Mouse (Mus musculus) thymus, postnatal 14 days (tissue): ENCODE data around the gene Tcerg1l.

ENCODE experiments used
- DNase-seq: peaks from one replicate; pipeline ENCODE4 v3.0.0; 2021

Tcerg1l gene

GRCm38 (mm10) chr7:138397485-138398181 is at the start of gene Tcerg1l:
Tcerg1l (minus strand) TSS chr7:138397730.
- no peak for DNase-seq

GRCm38 (mm10) chr7:138442096-138442495 is 44.6 kb upstream of the Tcerg1l start:
- DNase-seq = no peak

DNA sequence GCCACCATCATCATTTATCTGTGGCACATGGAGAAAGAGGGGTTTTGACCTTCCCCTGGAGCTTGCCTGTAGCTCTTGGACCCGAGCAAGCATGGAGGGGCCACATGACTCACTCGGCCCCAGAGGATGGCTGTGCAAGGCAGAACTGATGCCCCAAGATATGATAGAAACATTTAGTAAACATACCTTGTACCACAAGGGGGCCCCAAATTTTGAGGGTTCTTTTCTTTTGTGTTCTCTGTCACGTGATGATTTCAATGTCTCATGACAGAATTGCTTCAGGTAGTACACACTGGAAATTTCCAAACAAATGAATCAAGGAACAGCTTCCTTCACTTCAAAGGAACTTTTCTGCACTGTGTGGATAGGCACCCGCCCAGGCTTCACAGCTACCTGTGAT is 35.0 kb upstream of the Tcerg1l start:
- DNase-seq = no peak

DNA sequence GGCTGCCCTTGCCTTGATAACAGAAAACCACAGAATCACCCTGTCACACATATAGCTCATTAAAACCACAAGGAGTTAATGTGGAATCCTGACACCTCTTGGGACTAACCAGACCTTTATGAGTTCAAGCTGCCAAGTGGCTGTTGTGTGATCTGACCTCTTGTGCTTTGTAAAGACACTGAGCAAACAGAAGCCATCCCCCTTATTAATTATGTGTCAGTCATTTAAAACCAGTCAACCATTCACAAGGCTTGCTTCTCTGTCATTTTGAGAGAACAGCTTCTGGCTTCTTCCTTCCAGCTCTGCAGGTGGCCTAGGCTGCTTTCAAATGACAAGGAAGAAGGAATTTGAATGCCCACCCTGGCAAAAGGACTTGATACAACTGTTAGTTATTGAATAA is 33.9 kb upstream of the Tcerg1l start:
- no peak for DNase-seq

DNA sequence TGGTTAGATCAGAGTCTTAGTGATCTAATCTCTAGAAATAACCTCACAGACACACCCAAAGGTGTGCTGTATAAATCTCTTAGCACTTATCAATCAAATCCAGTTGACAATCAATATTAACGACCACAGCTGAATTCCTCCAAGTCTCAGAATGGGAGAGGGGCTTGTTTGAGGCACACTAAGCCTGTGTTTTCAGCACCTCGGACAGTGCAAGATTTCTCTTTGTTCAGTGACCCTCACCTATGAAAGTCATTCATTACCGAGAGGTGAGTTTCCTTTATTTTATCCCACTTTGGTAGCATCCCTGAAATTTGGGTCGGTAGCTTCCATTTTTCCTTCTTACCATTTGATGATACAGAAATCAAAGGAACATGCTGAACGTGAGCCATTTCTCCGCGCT is 32.4 kb upstream of the Tcerg1l start:
- DNase-seq = no peak

GRCm38 (mm10) chr7:138428826-138429225 is 31.3 kb upstream of the Tcerg1l start:
- no peak for DNase-seq

DNA sequence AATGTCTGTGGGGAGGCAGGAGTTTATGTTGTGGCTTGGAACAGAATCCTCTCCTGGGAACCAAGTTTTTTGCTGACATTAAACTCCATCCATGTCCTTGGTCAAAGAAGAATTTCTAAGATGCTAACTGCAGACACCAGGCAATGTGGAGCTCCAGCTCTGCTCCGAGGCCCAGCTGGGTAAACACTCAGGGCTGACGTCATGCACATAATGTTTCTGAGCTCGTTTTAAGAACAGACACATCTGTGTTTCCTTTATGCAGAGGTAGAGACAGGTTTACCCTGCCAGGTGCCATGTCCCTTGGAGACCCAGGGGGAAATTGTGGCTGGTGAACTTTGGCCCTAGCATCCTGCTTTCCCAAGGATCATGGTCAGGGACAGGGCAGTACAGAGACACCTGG is 29.9 kb upstream of the Tcerg1l start:
- no peak for DNase-seq

- DNase-seq = no peak
Observed at GRCm38 (mm10) chr7:138413496-138413895, 16.0 kb upstream of the Tcerg1l start.

DNA sequence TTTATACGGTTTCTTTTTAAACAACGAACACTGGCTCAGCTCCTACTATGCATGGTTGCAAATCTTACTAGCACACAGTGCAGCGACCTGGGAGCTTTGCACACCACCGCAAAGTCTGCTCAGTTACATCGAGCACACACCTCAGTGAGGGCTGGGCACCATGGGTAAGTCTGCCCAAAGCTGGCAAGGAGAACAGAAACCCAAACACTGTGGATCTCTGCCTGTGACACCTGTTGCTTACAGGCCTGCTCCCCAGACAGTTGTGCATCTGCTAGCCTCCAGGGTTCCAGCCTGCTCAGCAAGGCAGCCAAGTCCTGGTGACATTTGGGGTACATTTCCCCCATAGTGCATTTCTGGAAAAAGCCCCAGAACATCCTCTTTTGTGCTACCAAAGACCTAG is 4.1 kb upstream of the Tcerg1l start:
- DNase-seq = no peak

DNA sequence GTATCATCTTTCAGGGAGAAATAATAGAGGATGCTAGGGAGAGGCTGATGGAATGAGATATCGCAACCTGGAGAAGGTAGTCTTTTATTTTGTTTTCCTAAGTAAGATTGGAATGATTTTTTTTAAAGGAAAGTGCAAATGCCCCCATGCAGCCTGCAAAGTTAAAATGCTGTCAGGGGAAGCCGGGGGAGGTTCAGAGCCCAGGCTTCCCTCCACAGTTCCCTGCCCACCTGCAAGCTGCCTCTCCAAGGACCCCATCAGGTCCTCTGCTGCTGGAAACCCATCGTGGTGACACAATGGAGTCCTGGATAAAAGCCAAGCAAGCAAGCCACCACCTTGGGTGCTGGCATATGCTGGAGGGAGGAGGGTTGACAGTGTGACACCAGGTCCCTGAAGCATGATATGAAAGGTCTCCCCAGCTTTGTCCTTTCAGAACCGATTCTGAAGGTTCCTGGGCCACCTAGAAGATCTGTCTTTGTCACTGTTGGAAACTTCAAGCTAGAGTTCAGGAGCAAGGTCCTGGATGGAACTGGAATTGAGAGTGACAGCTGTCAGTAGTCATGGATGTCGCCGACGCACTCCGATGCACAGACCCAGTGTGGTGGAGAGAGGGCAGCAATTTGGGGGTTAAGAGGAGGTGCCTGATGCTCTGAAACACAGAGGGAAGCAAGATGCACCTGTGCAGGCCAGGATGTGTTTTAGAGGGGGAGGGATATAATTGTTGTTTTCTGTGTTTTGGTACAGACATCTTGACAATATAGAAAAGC is 3.2 kb upstream of the Tcerg1l start:
- DNase-seq = no peak

- no peak for DNase-seq
Observed at GRCm38 (mm10) chr7:138398182-138398793, 758 bp upstream of the Tcerg1l start.

DNA sequence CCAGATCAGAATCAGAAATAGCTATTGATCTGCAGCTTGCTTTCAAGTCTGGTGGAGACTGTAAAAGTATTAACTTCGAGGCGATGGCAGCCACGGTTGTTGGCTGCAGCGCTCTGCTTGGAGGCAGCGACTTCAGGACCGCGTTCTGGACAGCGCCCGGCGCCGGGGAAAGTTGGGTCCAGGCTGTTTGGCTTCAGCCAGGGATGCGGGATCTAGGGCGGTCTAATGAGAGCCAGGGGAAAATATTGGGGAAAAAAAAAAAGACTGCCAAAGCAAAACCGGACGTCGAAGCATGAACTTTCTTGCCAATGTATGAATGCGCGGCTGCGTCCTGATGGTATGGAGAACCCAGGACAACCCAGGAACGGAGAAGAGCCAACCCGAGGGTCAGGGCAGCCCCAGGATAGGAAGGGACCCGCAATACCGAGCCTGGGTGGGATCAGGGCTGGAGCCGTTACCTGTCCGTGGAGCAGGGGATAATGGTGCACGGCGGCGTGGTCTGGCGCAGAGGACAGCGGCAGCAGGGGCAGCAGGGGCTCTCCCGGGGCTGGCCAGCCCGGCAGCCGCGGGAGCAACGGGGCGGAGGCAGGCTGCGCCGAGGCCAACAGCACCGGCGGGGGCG is 556 bp downstream of the Tcerg1l start:
- no peak for DNase-seq

DNA sequence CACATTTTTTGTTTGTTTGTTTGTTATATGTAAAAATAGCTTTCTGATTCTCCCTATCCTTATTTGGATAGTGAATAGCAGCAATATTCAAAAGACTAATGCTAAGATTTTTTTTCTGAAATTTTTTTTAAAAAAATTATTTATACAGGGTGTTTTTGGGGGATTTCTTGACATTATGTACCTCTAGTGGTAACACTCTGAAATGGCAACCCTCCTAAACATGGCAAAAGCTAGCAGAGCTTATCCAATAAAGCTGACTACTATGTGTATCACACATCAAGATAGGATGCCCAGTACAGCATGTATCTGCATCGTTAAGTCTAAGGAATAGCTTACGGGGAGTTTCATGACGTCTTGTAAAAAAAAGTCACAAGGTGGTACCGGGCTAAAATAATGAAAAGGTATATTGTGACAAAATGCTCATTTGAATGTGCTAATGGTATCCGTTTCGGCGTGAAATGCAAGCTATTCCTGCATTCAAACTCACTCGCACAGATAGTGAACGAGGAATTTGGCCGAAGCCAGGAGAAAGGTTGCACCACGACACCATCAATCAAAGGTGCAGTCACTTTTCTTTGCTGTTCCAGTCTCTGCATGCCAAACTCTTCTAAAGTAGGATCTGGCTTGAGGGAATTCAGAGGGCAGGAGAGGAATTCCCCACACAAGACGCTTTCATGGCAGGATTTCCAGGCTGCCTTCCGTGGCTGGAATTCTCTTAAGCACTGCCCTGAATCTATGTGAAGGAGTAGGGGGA is 1.2 kb downstream of the Tcerg1l start:
- no peak for DNase-seq

- DNase-seq = no peak
Observed at GRCm38 (mm10) chr7:138389941-138390340, 7.6 kb downstream of the Tcerg1l start.

- no peak for DNase-seq
Observed at GRCm38 (mm10) chr7:138389071-138389470, 8.5 kb downstream of the Tcerg1l start.

DNA sequence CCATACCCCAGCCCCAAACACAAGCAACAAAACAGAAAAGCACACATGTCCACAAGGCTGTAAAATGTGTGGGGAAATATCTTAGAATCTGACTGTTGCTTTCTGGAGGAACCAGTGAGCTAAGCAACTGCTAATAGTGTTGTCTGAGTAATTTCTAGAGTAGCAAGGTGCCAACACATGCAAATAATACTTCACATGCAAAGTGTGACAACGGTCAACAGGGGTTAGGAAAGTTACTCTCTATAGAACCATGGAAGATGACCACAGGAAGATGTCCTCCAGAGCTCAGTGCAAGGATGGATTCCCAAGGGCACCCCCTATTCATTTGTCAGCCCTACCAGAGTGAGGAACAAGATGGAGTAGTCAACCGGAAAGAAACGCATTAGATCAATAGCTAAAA is 18.3 kb downstream of the Tcerg1l start:
- no peak for DNase-seq

DNA sequence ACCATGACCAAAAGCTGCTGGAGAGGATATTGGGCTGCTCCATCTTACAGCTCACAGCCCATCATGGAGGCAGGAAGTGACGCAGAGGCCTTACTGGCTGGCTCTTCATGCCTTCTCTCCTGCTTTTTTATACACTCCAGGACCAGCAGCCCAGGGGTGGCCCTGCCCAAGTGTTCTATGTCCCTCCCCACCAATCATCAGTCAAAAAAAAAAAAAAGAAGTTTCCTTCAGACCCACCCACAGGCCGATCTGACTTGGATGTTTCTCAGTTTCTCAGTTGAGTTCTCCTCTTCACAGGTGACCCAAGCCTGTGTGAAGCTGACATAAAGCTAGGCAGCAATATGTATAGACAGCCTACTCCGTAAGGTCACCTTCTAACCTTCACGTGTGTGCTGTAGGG is 19.0 kb downstream of the Tcerg1l start:
- no peak for DNase-seq

DNA sequence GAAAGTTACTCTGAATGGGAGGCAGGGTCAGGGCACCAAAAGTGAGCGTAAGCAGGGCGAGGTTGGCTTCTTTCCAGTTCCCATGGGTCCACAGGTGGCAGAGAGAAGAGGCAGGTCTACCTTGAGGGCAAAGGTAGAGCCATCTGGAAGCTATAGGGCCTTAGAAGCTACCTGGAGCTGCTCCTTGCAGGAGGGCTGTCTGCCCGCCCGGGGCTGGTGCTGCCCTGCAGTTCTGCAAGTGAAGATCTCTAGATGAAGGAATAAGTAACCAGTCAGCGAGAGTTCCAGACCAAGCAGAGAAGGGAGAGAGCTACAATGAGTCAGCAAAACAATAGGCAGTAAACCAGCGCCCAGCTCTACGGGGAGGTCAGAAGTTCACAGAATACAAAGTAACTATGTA is 22.0 kb downstream of the Tcerg1l start:
- DNase-seq = no peak

DNA sequence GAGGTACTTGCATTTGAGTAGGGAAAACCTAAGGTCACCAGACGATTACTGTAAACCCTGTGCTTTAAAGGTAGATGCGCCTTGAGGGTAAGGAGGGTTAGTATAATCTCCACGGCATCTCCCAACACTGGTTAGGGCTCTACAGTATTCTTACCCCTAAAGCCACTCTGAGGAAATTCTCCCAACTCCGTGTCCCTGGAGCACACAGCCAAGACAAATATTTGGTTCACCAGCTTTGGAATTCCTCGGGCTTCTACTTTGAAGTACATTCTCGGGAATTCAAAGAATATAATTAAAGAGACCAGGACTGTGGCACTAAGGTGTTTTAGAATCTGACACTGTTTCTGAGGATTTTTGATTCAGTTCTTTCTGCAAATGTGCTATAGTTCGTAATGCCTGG is 23.2 kb downstream of the Tcerg1l start:
- no peak for DNase-seq

DNA sequence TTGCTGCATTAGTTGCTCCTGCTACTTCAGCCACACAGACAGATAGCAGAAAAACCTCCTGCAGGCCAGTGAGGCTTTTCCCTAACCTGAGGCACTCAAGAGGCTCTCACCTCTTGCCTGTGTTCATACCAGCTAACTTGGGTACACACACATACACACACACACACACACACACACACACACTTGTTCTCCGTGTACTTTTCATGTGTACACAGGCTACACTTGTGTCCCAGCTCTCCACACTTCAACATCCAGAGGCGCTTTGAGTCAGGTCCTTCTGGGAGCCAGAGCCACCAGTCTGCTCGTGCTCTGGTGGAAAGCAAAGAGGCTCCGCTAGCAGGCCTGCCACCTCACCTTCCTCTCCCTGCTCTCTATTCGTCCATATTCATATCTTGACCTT is 24.0 kb downstream of the Tcerg1l start:
- no peak for DNase-seq

GRCm38 (mm10) chr7:138367570-138367969 is 30.0 kb downstream of the Tcerg1l start:
- DNase-seq = no peak

- DNase-seq = no peak
Observed at GRCm38 (mm10) chr7:138365519-138365918, 32.0 kb downstream of the Tcerg1l start.

DNA sequence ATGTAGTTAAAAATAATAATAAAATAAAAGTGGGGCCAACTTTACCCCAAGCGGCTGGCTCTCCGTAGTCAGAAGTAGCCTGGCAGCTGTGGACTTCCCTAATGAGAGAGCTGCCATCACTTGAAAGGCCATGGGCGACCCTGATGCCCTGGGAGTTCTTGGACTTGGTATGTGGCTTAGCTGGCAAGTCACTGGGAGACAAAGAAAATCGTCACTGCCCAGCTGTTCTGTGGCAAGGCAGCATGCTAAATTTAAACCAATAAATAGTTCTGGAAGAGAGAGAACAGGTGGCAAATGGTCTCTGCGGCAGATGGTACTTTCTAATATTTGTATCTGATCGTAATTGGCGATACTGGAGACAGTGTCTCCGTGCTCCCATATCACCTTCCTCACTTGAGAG is 40.1 kb downstream of the Tcerg1l start:
- DNase-seq = no peak
